Mouse (Mus musculus): Measurements from ENCODE around the gene Efcab14. TPM values are rescaled to one million over a fixed set of nuclear protein-coding genes. Genes with fewer than 3 reads are reported as not detected.

Efcab14 gene
- polyA plus RNA-seq (2015; fragmentation: Nextera tagmentation; extraction: Ambion mirVana) = 21.4 and 23.3 TPM in 2 replicates

DNA sequence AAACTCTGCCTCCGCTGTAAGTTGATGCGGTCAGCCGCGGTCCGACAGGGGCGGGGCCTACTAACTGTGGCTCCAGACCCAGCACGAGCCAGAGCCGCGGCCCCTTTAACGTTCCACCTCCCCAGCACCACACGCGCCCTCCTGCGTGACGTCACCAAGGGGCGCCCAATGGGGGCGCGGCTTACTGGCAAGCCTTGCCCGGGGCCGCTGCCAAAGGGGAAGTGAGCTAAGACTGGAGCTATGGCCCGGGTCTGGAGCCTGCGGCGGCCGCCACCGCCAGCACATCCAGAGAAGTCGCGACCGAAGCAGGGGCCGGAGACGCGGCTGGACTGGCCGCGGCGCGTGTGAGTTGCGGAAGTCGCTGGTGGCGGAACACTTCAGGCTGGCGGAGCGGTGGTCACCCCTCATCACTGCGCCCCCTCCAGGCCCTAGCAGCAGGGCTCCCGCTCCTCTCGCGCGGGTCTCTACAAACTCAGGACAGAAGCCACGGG is at the start of gene Efcab14:
Efcab14 (plus strand) TSS at position 194 of the 491 bp plus-strand sequence.
- Histone ChIP-seq H3K27ac (replicated peaks) (peak within 1 kb of the TSS; percentile 89), H3K9ac (peak within 1 kb of the TSS; percentile 92), H3K4me2 (peak within 1 kb of the TSS; percentile 88), H3K4me3 (peak within 1 kb of the TSS; percentile 78), H3K9me3 (no peaks in the 10 kb centered on the region), H3K36me3 (peaks cover 26% of the 10 kb centered on the region), H3K4me1 (replicated peaks) (peaks cover 28% of the 10 kb centered on the region), H3K27me3 (peaks cover 12% of the 10 kb centered on the region)
- peak; percentile 99 for ATAC-seq (ENCODE audit: low read depth)
- WGBS = under 1% methylated on average over 45 of the region's 45 CpGs

- no peak overlapping the region for H3K27ac ChIP-seq (replicated peaks)
- no peaks in the 10 kb centered on the region for H3K4me1 ChIP-seq (replicated peaks)
- no peaks in the 10 kb centered on the region for H3K27me3 ChIP-seq
- no peak overlapping the region for H3K4me2 ChIP-seq
- H3K9me3 ChIP-seq = no peaks in the 10 kb centered on the region
- no peak for ATAC-seq (ENCODE audit: low read depth)
- H3K36me3 ChIP-seq = no peaks in the 10 kb centered on the region
- H3K4me3 ChIP-seq = no peak overlapping the region
- 82% methylated on average over 3 of the region's 3 CpGs for WGBS
- no peak overlapping the region for H3K9ac ChIP-seq
Measured at GRCm38 (mm10) chr4:115701468-115701867, 36.1 kb upstream of the Efcab14 start.

- no peak overlapping the region for H3K4me3 ChIP-seq
- no peak overlapping the region for H3K9ac ChIP-seq
- no peak overlapping the region for H3K4me2 ChIP-seq
- H3K27me3 ChIP-seq = no peaks in the 10 kb centered on the region
- no peak for ATAC-seq (ENCODE audit: low read depth)
- H3K9me3 ChIP-seq = no peaks in the 10 kb centered on the region
- 93% methylated on average over 2 of the region's 2 CpGs for WGBS
- H3K4me1 ChIP-seq (replicated peaks) = no peaks in the 10 kb centered on the region
- no peak overlapping the region for H3K27ac ChIP-seq (replicated peaks)
- no peaks in the 10 kb centered on the region for H3K36me3 ChIP-seq
Measured at GRCm38 (mm10) chr4:115703927-115704505, 33.5 kb upstream of the Efcab14 start.

DNA sequence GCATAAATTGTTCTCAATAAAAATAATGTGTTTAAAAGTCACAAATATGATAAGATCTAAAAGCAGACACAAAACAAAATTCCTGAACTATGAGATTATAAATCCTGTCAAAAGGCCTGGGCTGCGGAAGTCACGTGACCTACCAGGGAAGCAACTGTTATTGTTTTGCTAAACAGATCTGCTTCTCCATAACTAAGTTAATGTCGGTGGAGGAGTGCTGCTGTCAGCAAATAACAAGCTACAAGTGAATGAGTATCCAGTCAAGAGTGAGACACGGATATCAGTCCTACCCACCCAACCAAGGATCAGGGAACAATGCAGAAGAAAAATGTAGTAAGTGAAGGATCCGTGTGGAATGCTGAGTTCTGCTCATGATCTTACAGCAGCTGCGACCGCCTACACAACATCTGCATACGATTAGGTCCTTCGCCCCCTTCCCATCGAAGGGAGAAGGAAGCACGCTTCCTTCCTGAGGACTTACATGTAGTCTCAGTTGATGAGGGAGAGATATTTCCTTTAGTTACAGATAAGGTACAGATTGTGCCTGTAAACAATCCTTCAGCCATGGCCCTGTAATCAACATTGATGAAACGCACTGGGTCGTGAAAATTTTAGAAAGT is 28.5 kb upstream of the Efcab14 start:
- Histone ChIP-seq H3K4me2 (no peak overlapping the region), H3K27me3 (no peaks in the 10 kb centered on the region), H3K9ac (no peak overlapping the region), H3K4me1 (replicated peaks) (no peaks in the 10 kb centered on the region), H3K27ac (replicated peaks) (no peak overlapping the region), H3K4me3 (no peak overlapping the region), H3K36me3 (no peaks in the 10 kb centered on the region), H3K9me3 (no peaks in the 10 kb centered on the region)
- no peak for ATAC-seq (ENCODE audit: low read depth)
- WGBS = 71% methylated on average over 13 of the region's 13 CpGs

GRCm38 (mm10) chr4:115709792-115710418 is 27.6 kb upstream of the Efcab14 start:
- Histone ChIP-seq H3K4me1 (replicated peaks) (no peaks in the 10 kb centered on the region), H3K9ac (no peak overlapping the region), H3K4me2 (peak overlapping the region; percentile 53), H3K9me3 (no peaks in the 10 kb centered on the region), H3K36me3 (no peaks in the 10 kb centered on the region), H3K27me3 (no peaks in the 10 kb centered on the region), H3K27ac (replicated peaks) (no peak overlapping the region), H3K4me3 (0 out of 2 replicates have a peak overlapping the region, but pooled peaks have one; percentile 21)
- 0 out of 2 replicates have a peak, but pooled peaks have one; percentile 50 for ATAC-seq (ENCODE audit: low read depth)
- 16% methylated on average over 13 of the region's 13 CpGs for WGBS

DNA sequence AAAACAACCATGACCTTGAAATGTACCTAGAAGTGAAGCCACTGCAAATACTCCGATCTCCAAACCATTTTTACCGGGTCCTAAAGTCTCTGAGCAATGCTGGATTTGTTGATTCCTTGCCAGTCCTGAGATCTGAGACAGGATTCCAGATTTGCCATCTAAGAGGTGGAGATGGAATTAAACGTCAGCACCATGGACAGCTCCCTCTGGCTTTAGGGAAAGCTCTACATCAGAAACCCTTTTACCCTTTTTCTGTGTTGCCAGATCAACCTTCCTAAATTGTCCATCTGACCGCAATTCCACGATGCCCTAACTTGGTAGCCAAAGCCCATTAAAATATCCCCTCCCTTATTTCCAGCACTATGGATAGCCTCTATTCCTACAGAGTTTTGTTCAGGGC is 8.8 kb upstream of the Efcab14 start:
- no peaks in the 10 kb centered on the region for H3K9me3 ChIP-seq
- peaks cover 31% of the 10 kb centered on the region for H3K27me3 ChIP-seq
- no peak overlapping the region for H3K9ac ChIP-seq
- no peak for ATAC-seq (ENCODE audit: low read depth)
- H3K4me1 ChIP-seq (replicated peaks) = no peaks in the 10 kb centered on the region
- no peaks in the 10 kb centered on the region for H3K36me3 ChIP-seq
- H3K27ac ChIP-seq (replicated peaks) = no peak overlapping the region
- 15% methylated on average over 5 of the region's 5 CpGs for WGBS
- H3K4me3 ChIP-seq = no peak overlapping the region
- no peak overlapping the region for H3K4me2 ChIP-seq

DNA sequence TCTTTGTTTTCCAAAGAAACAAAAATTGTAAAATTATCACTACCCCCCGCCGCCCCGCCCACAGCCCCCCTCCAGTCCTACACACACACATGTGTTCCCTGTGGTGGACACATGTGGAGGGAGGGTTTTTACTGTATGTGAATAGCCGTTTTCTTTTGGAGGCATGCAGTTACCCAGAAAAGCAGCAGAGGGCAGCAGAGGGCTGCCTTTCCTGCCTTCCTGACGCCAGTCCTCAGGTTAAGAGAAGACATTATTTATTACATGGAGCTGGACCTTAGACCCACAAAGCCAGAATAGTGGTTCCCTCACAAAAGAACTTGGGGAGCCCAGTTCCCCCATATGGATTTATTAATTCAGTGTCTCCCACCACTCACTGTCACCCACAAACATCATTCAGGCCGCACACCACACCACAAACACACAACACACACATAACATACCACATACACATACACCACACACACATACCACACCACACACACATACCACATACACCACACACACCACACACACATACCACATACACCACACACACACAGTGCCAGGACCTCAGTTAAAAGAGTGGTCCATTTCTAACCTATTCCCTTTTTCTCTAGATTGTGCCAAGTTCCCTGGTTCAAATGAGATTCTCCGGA is 5.8 kb upstream of the Efcab14 start:
- Histone ChIP-seq H3K4me2 (no peak overlapping the region), H3K4me3 (no peak overlapping the region), H3K9me3 (no peaks in the 10 kb centered on the region), H3K9ac (no peak overlapping the region), H3K36me3 (no peaks in the 10 kb centered on the region), H3K4me1 (replicated peaks) (no peaks in the 10 kb centered on the region), H3K27ac (replicated peaks) (no peak overlapping the region), H3K27me3 (peaks cover 38% of the 10 kb centered on the region)
- peak; percentile 73 for ATAC-seq (ENCODE audit: low read depth)
- 24% methylated on average over 7 of the region's 7 CpGs for WGBS

DNA sequence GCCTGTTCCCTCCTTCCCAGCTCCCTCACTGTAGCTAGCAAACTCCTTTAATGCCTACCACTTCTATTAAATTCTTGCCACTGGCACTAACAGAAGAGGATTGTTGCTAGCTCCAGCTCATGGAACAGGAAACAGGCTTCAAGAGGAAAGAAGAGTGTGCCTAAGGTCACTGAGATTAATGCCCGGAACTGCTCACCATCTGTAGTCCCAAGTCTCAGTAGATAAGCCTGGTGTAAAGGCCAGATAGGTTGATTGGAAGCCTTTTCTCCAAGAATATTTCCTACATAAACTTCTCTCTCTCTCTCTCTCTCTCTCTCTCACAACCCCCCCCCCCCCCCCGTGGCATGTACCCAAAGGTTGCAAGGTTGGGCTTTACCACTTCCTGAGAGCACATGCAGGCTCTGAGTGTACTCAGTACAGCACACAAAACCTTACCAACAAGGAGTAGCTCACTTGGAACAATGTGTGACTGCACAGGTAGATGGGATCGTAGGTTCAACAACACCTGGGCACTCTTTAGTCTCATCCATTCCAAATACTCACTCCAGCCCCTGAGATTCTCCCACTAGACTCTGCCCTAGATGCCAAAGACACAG is 5.2 kb upstream of the Efcab14 start:
- H3K9ac ChIP-seq = no peak overlapping the region
- WGBS = 73% methylated on average over 3 of the region's 3 CpGs
- peaks cover 32% of the 10 kb centered on the region for H3K27me3 ChIP-seq
- 0 out of 2 replicates have a peak, but pooled peaks cover 4% of the 10 kb centered on the region for H3K4me1 ChIP-seq (replicated peaks)
- H3K4me3 ChIP-seq = no peak overlapping the region
- H3K36me3 ChIP-seq = no peaks in the 10 kb centered on the region
- no peaks in the 10 kb centered on the region for H3K9me3 ChIP-seq
- no peak overlapping the region for H3K27ac ChIP-seq (replicated peaks)
- H3K4me2 ChIP-seq = no peak overlapping the region
- no peak for ATAC-seq (ENCODE audit: low read depth)

- 82% methylated on average over 5 of the region's 5 CpGs for WGBS
- H3K4me2 ChIP-seq = no peak overlapping the region
- no peak overlapping the region for H3K9ac ChIP-seq
- H3K27me3 ChIP-seq = peaks cover 26% of the 10 kb centered on the region
- H3K4me3 ChIP-seq = no peak overlapping the region
- H3K36me3 ChIP-seq = no peaks in the 10 kb centered on the region
- H3K4me1 ChIP-seq (replicated peaks) = peaks cover 13% of the 10 kb centered on the region
- H3K9me3 ChIP-seq = no peaks in the 10 kb centered on the region
- no peak for ATAC-seq (ENCODE audit: low read depth)
- no peak overlapping the region for H3K27ac ChIP-seq (replicated peaks)
Measured at GRCm38 (mm10) chr4:115733746-115734145, 3.8 kb upstream of the Efcab14 start.

DNA sequence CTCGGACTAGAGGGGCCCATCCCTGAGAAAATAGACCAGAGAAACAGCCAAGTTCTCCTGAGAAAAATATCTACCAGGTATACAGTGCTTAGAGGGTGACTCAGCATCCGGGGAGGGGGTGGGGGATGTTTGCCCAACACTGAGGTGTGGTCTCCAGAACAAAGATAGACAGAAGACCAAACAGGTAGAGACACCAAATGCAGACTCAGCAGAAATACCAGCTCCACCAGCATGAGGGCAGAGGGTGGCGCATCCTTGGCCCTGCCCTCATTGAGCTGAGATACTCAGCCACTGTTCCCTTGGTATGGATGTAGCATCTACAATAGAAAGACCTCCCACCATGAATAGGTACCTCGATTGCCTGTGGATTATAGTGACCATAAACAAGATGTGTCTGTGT is 2.7 kb upstream of the Efcab14 start:
- Histone ChIP-seq H3K4me3 (no peak overlapping the region), H3K36me3 (peaks cover under 1% of the 10 kb centered on the region), H3K4me1 (replicated peaks) (peaks cover 24% of the 10 kb centered on the region), H3K9me3 (no peaks in the 10 kb centered on the region), H3K27ac (replicated peaks) (no peak overlapping the region), H3K9ac (no peak overlapping the region), H3K27me3 (peaks cover 25% of the 10 kb centered on the region), H3K4me2 (no peak overlapping the region)
- no peak for ATAC-seq (ENCODE audit: low read depth)
- WGBS = 63% methylated on average over 4 of the region's 4 CpGs

GRCm38 (mm10) chr4:115738481-115738985 is 989 bp downstream of the Efcab14 start:
- Histone ChIP-seq H3K27me3 (peaks cover 11% of the 10 kb centered on the region), H3K9ac (peak overlapping the region; percentile 92), H3K4me3 (peak overlapping the region; percentile 78), H3K4me1 (replicated peaks) (peaks cover 28% of the 10 kb centered on the region), H3K4me2 (peak overlapping the region; percentile 88), H3K9me3 (no peaks in the 10 kb centered on the region), H3K36me3 (peaks cover 34% of the 10 kb centered on the region), H3K27ac (replicated peaks) (no peak overlapping the region)
- WGBS = 52% methylated on average over 13 of the region's 13 CpGs
- ATAC-seq (ENCODE audit: low read depth) = no peak
